Mouse (Mus musculus): ENCODE measurements around the gene Nacad.

Nacad gene

GRCm38 (mm10) chr11:6581560-6581959 lies 24.3 kb downstream of the Nacad start:
- DNase-seq (ENCODE audit: low read depth, low spot score) = no peak

- DNase-seq (ENCODE audit: low read depth, low spot score) = no peak
These were observed 25.6 kb downstream of the Nacad start for GRCm38 (mm10) chr11:6580065-6580750.

GRCm38 (mm10) chr11:6579361-6579760 lies 26.5 kb downstream of the Nacad start:
- DNase-seq (ENCODE audit: low read depth, low spot score) = no peak

DNA sequence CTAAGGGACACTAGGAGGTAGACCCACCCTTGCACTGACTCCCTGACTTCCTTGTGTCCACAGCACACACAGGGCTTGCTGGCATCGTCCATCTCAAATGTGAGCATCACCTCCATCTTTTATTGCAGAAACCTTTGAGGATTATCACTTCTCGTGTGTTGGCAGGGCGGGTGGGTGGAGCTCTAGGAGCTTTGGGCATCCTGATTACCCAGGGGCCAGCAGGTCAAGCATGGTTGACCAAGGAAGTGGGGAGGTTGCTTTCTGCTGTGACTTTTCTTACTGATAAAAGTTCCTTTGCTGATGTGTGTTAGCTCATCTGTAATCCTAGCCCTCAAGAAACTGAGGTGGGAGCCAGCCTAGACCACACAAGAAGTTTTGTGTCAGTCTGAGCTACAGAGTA lies 29.7 kb downstream of the Nacad start:
- no peak for DNase-seq (ENCODE audit: low read depth, low spot score)

- no peak for DNase-seq (ENCODE audit: low read depth, low spot score)
These were observed 36.5 kb downstream of the Nacad start for GRCm38 (mm10) chr11:6569410-6569777.

- DNase-seq (ENCODE audit: low read depth, low spot score) = no peak
These were observed 37.1 kb downstream of the Nacad start for GRCm38 (mm10) chr11:6568584-6569409.

- DNase-seq (ENCODE audit: low read depth, low spot score) = no peak
These were observed 37.9 kb downstream of the Nacad start for GRCm38 (mm10) chr11:6567951-6568350.

DNA sequence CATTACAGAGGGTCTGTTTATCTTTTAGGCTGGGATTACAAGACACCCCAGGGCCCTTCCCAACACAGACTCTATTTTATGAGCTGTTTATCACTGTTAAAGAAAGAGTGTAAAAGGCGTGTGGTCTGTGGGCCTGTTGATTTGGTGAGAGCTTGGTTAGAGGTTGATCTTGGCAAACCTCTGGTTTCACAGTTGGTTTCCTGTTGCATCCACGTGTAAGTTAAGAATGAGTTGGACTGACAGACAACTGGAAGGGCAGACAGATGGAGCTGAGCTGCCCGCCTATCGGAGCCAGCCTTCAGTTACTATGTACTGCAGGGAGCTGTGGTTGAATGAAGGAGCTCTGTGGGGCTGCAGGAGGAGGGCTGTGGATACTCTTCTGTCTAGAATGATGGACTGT lies 39.4 kb downstream of the Nacad start:
- DNase-seq (ENCODE audit: low read depth, low spot score) = no peak

DNA sequence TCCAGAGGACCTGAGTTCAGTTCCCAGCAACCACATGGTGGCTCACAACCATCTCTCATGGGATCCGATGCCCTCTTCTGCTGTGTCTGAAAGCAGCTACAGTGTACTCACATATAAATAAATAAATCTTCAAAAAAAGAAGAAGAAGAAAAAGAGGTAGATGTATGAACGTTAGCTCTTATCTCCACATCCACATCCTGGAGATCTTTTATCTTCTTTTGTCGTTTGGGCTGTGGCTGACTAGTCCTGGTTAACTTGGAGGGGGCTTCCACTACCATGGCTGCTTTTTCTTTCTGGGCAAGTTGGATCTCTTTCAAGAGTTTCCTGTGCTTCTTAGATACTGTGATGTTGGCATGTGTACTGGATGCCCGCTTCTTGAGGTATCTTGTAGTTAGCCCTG lies 42.7 kb downstream of the Nacad start:
- DNase-seq (ENCODE audit: low read depth, low spot score) = no peak

GRCm38 (mm10) chr11:6562359-6562758 lies 43.5 kb downstream of the Nacad start:
- DNase-seq (ENCODE audit: low read depth, low spot score) = no peak

- DNase-seq (ENCODE audit: low read depth, low spot score) = no peak
These were observed 44.4 kb downstream of the Nacad start for GRCm38 (mm10) chr11:6561474-6561873.

GRCm38 (mm10) chr11:6560655-6561360 lies 45.0 kb downstream of the Nacad start:
- DNase-seq (ENCODE audit: low read depth, low spot score) = no peak

DNA sequence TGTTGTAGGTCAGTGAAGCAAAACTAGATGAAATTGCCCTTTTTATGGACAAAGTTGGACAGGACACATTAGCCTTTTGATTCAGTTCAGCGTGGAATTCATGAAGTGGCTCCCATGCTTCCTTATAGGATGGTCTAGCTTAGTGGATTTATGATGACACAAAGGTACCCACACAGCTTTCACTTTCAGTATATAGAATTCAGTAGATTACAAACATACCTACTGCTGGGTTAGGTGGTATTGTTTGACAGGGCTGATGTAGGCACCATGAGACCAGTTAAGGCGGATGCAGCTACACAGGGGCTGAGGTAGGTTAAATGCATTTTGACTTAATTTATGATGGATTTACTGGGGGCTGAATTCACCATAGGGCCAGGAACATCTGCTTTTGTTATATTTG lies 45.9 kb downstream of the Nacad start:
- no peak for DNase-seq (ENCODE audit: low read depth, low spot score)

DNA sequence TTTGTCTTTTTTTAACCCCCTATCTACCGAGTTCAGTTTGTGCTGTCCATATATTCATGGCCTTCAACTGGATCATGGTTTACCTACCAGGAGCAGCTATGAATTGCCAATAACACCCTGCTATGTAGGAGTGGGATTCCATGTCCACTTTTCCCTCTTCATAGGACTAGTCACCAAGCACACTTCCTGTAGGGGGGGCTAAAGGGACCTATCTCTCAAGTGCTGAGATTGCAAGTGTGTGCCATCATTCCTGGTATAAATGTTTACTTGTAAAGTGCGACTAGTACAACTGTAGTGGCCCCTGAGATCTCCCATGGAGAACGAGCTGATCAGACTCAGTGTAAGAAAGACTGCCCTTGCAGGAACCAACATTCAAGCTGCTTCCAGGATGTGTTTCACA lies 47.6 kb downstream of the Nacad start:
- DNase-seq (ENCODE audit: low read depth, low spot score) = no peak

DNA sequence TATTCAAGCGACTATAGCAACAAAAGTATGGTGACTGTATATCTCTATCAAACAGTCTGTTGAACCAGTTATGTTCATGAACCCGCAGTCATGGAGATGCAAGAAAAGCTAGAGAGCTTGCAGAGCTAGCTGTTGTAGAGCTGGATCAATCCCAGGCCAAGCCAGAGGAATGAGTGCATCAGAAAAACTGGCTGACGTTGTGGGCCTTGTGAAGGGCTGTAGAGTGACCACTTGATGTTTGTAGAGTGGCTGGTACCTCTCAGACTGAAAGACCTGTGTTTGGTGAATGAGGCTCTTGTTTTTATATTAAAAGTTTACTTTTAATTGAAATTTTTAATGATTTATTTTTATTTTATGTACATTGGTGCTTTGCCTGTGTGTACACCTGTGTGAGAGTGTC lies 55.7 kb downstream of the Nacad start:
- no peak for DNase-seq (ENCODE audit: low read depth, low spot score)

DNA sequence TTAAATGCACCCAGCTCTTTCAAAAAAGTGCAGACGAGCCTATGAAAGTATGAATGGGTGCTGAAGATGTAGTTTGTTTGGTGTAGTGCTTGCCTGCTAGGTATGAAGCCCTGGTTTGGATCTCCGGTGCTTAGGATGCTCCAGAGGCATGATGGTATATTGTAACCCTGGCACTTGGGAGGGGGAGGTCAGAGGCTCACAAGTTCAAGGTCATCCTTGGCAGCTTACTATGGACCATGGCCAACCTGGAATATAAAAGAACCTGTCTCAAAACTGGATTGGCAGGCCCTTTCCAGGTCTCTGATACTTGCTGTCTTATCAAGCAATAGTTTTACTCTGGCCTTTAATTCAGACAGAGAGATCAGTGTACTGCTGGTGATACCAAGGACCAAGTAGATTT lies 56.1 kb downstream of the Nacad start:
- no peak for DNase-seq (ENCODE audit: low read depth, low spot score)

Measured in brain, embryonic 18.5 days (tissue).